Mouse (Mus musculus): ENCODE measurements around the gene Ahdc1. TPM values are rescaled to one million over a fixed set of nuclear protein-coding genes. Genes with fewer than 3 reads are reported as not detected.

The Ahdc1 gene
- 11.9 and 35.1 TPM in 2 replicates for polyA plus RNA-seq (2012; rRNA removed; ENCODE audit: low replicate concordance)

DNA sequence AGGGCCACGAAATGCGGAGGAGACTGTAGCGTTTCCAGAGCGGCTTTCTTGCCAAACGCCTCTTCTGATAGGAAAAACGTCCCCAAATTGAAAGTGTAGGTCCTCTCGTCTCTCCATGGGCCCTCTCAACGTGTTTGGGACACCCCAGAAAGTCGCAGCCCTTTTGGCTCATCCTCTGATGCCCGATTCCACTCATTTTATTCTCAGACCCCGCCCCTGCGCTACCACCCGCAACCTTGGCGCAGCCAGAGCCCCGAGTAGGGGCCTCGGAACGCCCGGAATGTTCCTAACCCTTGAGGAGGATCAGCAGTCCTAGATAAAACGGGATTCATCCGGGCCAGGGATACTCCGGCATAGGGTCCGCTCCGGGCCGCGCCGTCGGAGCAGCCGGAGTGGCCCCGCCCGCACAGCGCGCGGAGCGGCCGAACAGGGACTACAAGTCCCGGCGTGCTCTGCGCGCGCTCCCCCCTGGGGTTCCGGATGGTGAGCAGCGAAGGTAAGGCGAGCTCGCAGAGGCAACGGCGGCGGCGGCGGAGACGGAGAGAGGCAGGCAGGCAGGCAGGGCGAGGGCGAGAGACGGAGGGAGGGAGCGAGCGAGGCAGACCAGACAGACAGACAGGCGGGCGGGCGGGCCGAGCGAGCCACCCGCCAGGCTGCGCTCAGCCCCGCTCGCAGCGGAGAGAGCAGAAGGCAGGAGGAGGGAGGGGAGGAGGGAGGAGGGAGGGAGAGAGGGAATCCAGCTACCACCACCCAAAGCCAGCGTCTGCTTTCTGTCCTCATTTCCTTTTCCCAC lies at the start of gene Ahdc1:
Gene Ahdc1, plus strand, starts transcription at position 233 of the 793 bp plus-strand sequence.

DNA sequence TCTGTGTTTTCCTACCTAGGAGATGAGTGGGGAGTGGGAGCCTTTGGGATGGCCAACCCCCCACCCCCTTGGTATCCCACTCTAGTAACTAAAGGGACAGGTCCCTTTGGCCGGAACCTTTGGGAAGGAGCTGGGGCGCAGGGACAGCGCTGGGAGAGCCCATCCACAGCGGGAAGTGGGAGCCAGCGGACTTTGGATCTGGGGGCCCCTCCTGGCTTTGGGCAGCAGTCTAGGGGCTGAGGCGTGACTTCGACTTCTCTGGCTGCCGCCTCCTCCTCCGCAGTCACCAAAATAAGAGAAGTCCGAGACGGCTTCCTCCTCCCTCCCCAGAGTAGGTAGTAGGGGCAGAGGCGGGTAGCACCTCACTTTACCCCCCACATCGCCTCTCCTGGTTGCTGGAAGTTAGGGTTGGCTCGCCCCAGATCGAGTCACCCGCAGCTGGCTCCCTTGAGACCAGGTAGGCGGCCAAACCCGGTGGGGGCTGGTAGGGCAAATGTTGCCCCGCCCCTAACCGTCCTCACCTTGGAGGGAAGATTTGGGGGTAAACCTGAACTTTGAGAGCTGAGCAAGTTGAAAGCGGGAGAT lies 37.2 kb upstream of the Ahdc1 start, which contains the start of gene Fgr:
Gene Fgr, plus strand, starts transcription at position 282 of the 585 bp plus-strand sequence.

Other genes starting within 250 kb of the Ahdc1 start
- gene Rpa2, start 242.9 kb upstream of the Ahdc1 start, polyA plus RNA-seq (2012; rRNA removed; ENCODE audit: low replicate concordance) = 13.3 and 24.5 TPM in 2 replicates
- 14.1 and 17.0 TPM in 2 replicates for gene Themis2, start 214.9 kb upstream of the Ahdc1 start, polyA plus RNA-seq (2012; rRNA removed; ENCODE audit: low replicate concordance)
- gene Ppp1r8, start 168.1 kb upstream of the Ahdc1 start, polyA plus RNA-seq (2012; rRNA removed; ENCODE audit: low replicate concordance) = 28.5 and 46.9 TPM in 2 replicates
- 25.8 and 40.7 TPM in 2 replicates for gene Stx12, start 126.8 kb upstream of the Ahdc1 start, polyA plus RNA-seq (2012; rRNA removed; ENCODE audit: low replicate concordance)
- 13.7 and 14.8 TPM in 2 replicates for gene Fam76a, start 88.7 kb upstream of the Ahdc1 start, polyA plus RNA-seq (2012; rRNA removed; ENCODE audit: low replicate concordance)
- gene Fgr, start 37.2 kb upstream of the Ahdc1 start, polyA plus RNA-seq (2012; rRNA removed; ENCODE audit: low replicate concordance) = 2.7 and 7.3 TPM in 2 replicates
- gene Wasf2, start 119.2 kb downstream of the Ahdc1 start, polyA plus RNA-seq (2012; rRNA removed; ENCODE audit: low replicate concordance) = 79.1 and 81.5 TPM in 2 replicates
- gene Cd164l2, start 200.9 kb downstream of the Ahdc1 start, polyA plus RNA-seq (2012; rRNA removed; ENCODE audit: low replicate concordance) = 1.2 and 26.7 TPM in 2 replicates
- gene Gpr3, start 201.3 kb downstream of the Ahdc1 start, polyA plus RNA-seq (2012; rRNA removed; ENCODE audit: low replicate concordance) = 0.13 TPM in 2 replicates
- 21.4 and 66.3 TPM in 2 replicates for gene Map3k6, start 229.6 kb downstream of the Ahdc1 start, polyA plus RNA-seq (2012; rRNA removed; ENCODE audit: low replicate concordance)

Data from subcutaneous adipose tissue, adult 2 months (tissue).